Mouse (Mus musculus): ENCODE measurements around the gene Elmo3.

DNA sequence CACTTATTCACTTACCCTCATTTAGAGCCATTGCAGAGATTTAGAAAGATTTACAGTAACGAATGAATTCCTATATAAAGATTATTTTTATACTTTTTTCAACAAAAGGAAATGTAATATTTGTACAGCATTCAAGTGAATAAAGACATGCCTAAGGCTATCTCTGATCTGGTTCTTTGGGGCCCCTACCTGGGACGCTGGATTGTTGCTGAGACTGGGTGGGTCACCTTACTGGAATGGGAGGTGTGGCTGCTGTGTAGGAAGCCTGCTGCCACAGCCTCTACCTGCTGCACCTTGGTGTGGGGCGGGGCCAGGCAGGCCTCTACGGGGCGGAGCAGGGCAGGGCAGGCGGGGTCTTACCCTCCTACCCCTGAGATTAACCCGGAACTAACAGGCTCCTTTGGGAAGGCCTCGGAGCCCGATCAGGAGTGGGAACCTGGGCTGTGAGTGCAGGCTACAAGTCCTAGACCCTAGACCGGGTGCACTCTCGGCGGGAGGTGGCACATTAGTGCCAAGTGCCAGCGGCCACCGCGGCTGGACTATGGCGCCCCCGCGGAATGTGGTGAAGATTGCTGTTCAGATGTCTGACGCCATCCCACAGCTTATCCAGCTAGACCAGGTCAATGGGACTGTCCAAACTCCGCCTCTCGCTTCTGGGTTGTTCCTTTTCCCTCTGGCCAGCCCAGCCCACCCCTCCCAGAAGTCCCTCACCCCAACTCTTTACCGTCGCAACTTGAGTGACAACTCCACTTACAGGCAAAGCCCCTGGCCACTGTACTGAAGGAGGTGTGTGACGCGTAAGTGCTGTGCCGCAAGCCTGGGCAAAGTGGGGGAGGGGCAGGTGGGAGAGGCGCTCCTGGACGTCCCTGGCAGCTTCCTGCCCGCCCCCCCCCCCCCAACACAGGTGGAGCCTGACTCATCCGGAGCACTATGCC is at the start of gene Elmo3:
- TF ChIP-seq CTCF (conservative IDR thresholded peaks at IDR 0.05; ENCODE audit: low read length) = no peak
- no peak for TF ChIP-seq POU5F1 (IDR thresholded peaks at IDR 0.05; ENCODE audit: borderline replicate concordance, low read length)

Data from E14TG2a.4 (cell line).